Mouse (Mus musculus): ENCODE measurements around the gene Lama4.

Gene Lama4

GRCm38 (mm10) chr10:39049581-39050294 lies 84.4 kb downstream of the Lama4 start:
- DNase-seq (ENCODE audit: low spot score in 2 of 2), result no peak

- no peak for DNase-seq (ENCODE audit: low spot score in 2 of 2)
These were observed 90.7 kb downstream of the Lama4 start for GRCm38 (mm10) chr10:39056050-39056449.

- DNase-seq (ENCODE audit: low spot score in 2 of 2), result no peak
These were observed 99.4 kb downstream of the Lama4 start for GRCm38 (mm10) chr10:39064732-39065131.

- no peak for DNase-seq (ENCODE audit: low spot score in 2 of 2)
These were observed 100.1 kb downstream of the Lama4 start for GRCm38 (mm10) chr10:39065449-39065848.

GRCm38 (mm10) chr10:39066061-39066460 lies 100.7 kb downstream of the Lama4 start:
- no peak for DNase-seq (ENCODE audit: low spot score in 2 of 2)

- peak; percentile 35 to 41 for DNase-seq (ENCODE audit: low spot score in 2 of 2)
These were observed 101.6 kb downstream of the Lama4 start for GRCm38 (mm10) chr10:39066962-39067361.

GRCm38 (mm10) chr10:39072048-39072447 lies 106.7 kb downstream of the Lama4 start:
- no peak for DNase-seq (ENCODE audit: low spot score in 2 of 2)

- DNase-seq (ENCODE audit: low spot score in 2 of 2), result peak in 1 of 2 experiments; percentile 18
These were observed 131.7 kb downstream of the Lama4 start for GRCm38 (mm10) chr10:39096981-39097380.

GRCm38 (mm10) chr10:39098746-39099145 lies 133.4 kb downstream of the Lama4 start:
- no peak for DNase-seq (ENCODE audit: low spot score in 2 of 2)

- no peak for DNase-seq (ENCODE audit: low spot score in 2 of 2)
These were observed 139.6 kb downstream of the Lama4 start for GRCm38 (mm10) chr10:39104803-39105449.

- no peak for DNase-seq (ENCODE audit: low spot score in 2 of 2)
These were observed 141.1 kb downstream of the Lama4 start for GRCm38 (mm10) chr10:39106413-39106812.

- no peak for DNase-seq (ENCODE audit: low spot score in 2 of 2)
These were observed 141.6 kb downstream of the Lama4 start for GRCm38 (mm10) chr10:39106935-39107334.

GRCm38 (mm10) chr10:39108837-39109488 lies 143.6 kb downstream of the Lama4 start:
- no peak for DNase-seq (ENCODE audit: low spot score in 2 of 2)

- DNase-seq (ENCODE audit: low spot score in 2 of 2), result no peak
These were observed 144.2 kb downstream of the Lama4 start for GRCm38 (mm10) chr10:39109489-39109874.

GRCm38 (mm10) chr10:39121412-39121811 lies 156.1 kb downstream of the Lama4 start:
- DNase-seq (ENCODE audit: low spot score in 2 of 2), result no peak

GRCm38 (mm10) chr10:39133462-39134310 lies 168.4 kb downstream of the Lama4 start, which contains the start of the genes Fam229b and Tube1:
TSS of gene Fam229b (minus strand) at chr10:39133914.
TSS of gene Tube1 (plus strand) at chr10:39133976.
- DNase-seq (ENCODE audit: low spot score in 2 of 2), result peak; percentile 87 to 89

- no peak for DNase-seq (ENCODE audit: low spot score in 2 of 2)
These were observed 172.5 kb downstream of the Lama4 start for GRCm38 (mm10) chr10:39137766-39138165.

GRCm38 (mm10) chr10:39138761-39139160 lies 173.4 kb downstream of the Lama4 start:
- no peak for DNase-seq (ENCODE audit: low spot score in 2 of 2)

GRCm38 (mm10) chr10:39140843-39141242 lies 175.5 kb downstream of the Lama4 start:
- DNase-seq (ENCODE audit: low spot score in 2 of 2), result no peak

- no peak for DNase-seq (ENCODE audit: low spot score in 2 of 2)
These were observed 176.1 kb downstream of the Lama4 start for GRCm38 (mm10) chr10:39141401-39141800.

- no peak for DNase-seq (ENCODE audit: low spot score in 2 of 2)
These were observed 176.9 kb downstream of the Lama4 start for GRCm38 (mm10) chr10:39142216-39142615.

GRCm38 (mm10) chr10:39156719-39157118 lies 191.4 kb downstream of the Lama4 start:
- no peak for DNase-seq (ENCODE audit: low spot score in 2 of 2)
